9 mouse cellular contexts compared by ENCODE assay signal in genomic region chr6:121274356-121274755, GRCm38 (mm10). TPM values are rescaled to one million over a fixed set of nuclear protein-coding genes. Genes with fewer than 3 reads are reported as not detected.
DNase-seq lines count a peak whose midpoint lies in the region; ATAC-seq and TF ChIP-seq lines count a peak whose summit lies in the region.
"Had no signal": no experiment of that assay in that cellular context is flagged by ENCODE, and none has a peak within 500 bp of the region (broad histone marks: within the 10 kb centered on the region; RNA-seq: fewer than 3 reads in every experiment).

No protein-coding gene starts in this region.

- H3K4me3 ChIP-seq in lung, postnatal 0 days (ENCODE audit: low read depth, low read length) = no peak overlapping the region
- H3K4me3 ChIP-seq: midbrain, embryonic 12.5 days had no signal

- no peaks in the 10 kb centered on the region for H3K27me3 ChIP-seq in lung, postnatal 0 days (replicated peaks; ENCODE audit: insufficient read depth, low read length)
- H3K27me3 ChIP-seq: midbrain, embryonic 12.5 days had no signal

- no peak for TF ChIP-seq EP300 in lung, postnatal 0 days (IDR thresholded peaks at IDR 0.05)

- 63% methylated on average over 3 of the region's 3 CpGs for WGBS in lung, postnatal 0 days

- H3K4me2 ChIP-seq in lung, postnatal 0 days (replicated peaks; ENCODE audit: low read depth, low read length) = no peak overlapping the region
- H3K4me2 ChIP-seq: midbrain, embryonic 12.5 days had no signal

- no peaks in the 10 kb centered on the region for H3K9me3 ChIP-seq in lung, postnatal 0 days (ENCODE audit: low read length)
- H3K9me3 ChIP-seq: midbrain, embryonic 12.5 days had no signal

- H3K36me3 ChIP-seq in lung, postnatal 0 days (ENCODE audit: insufficient read depth, low read length) = no peaks in the 10 kb centered on the region; the same call in 1 of the 2 replicates
- H3K36me3 ChIP-seq: midbrain, embryonic 12.5 days had no signal

- intact Hi-C loops in gastrocnemius, postnatal 14 days (cut with DNase I; ENCODE audit: low total_unique reads) = loop anchor here (5.0 to 10.0 kb wide), 2 partner anchors 60 to 258 kb away; no protein-coding TSS in a partner anchor

- ATAC-seq in lung, postnatal 0 days = no peak
- ATAC-seq in megakaryocyte-erythroid progenitor cell, adult 5-6 weeks (replicated peaks; ENCODE audit: low FRiP score, low TSS enrichment, poor library complexity, severe bottlenecking) = no peak

- peak; percentile 60 for TF ChIP-seq CTCF in lung, postnatal 0 days (IDR thresholded peaks at IDR 0.05)

- H3K4me1 ChIP-seq in lung, postnatal 0 days (ENCODE audit: insufficient read depth, low read depth, low read length) = no peaks in the 10 kb centered on the region

- H3K27ac ChIP-seq in lung, postnatal 0 days (ENCODE audit: low read length) = no peak overlapping the region
- H3K27ac ChIP-seq: midbrain, embryonic 12.5 days had no signal

- peak; percentile 11 for DNase-seq in gastrocnemius, postnatal 14 days
- DNase-seq in gastrocnemius, postnatal 4 days (ENCODE audit: low spot score in 2 of 2) = no peak
- peak; percentile 22 for DNase-seq in right cerebral cortex, adult 18-20 months
- no peak for DNase-seq in right cerebral cortex, postnatal 25 days
- DNase-seq in embryo, embryonic 10.5 days (ENCODE audit: low spot score) = peak; percentile 73
- peak; percentile 68 for DNase-seq in lung, postnatal 0 days (ENCODE audit: low spot score)
- DNase-seq in thymus, postnatal 14 days = peak; percentile 73

- no peak overlapping the region for H3K9ac ChIP-seq in lung, postnatal 0 days (replicated peaks; ENCODE audit: low read depth)
- H3K9ac ChIP-seq: midbrain, embryonic 12.5 days had no signal

RNA-seq across cellular contexts. Expression of gene Slc6a13, which starts 25.7 kb away (rescaled TPM):
- 1 to 10 TPM; 1.4 to 2.1 TPM for total RNA-seq in gastrocnemius, postnatal 14 days (2021)
- total RNA-seq in gastrocnemius, postnatal 4 days (2021) = 10 to 100 TPM; 20.4 to 26.4 TPM
- polyA plus RNA-seq in lung, postnatal 0 days (2015; fragmentation: Nextera tagmentation; extraction: Ambion mirVana) = 0.26 and 0.42 TPM in 2 replicates
- total RNA-seq in megakaryocyte-erythroid progenitor cell, adult 5-6 weeks (2014; fragmentation: Nextera tagmentation) = 5.7 and 11.0 TPM in 2 replicates
- 4.6 and 6.4 TPM in 2 replicates for total RNA-seq in megakaryocyte-erythroid progenitor cell, adult 5-6 weeks (2017)

RNA-seq across cellular contexts. Expression of gene Usp18, which starts 28.6 kb away (rescaled TPM):
- under 1 TPM; 0.47 to 0.78 TPM for total RNA-seq in gastrocnemius, postnatal 14 days (2021)
- 1 to 10 TPM; 1.0 to 1.2 TPM for total RNA-seq in gastrocnemius, postnatal 4 days (2021)
- 27.0 and 30.4 TPM in 2 replicates for polyA plus RNA-seq in lung, postnatal 0 days (2015; fragmentation: Nextera tagmentation; extraction: Ambion mirVana)
- 5.2 and 7.0 TPM in 2 replicates for total RNA-seq in megakaryocyte-erythroid progenitor cell, adult 5-6 weeks (2014; fragmentation: Nextera tagmentation)
- total RNA-seq in megakaryocyte-erythroid progenitor cell, adult 5-6 weeks (2017) = 2.3 and 7.3 TPM in 2 replicates

Comparison
In these comparisons a context has a peak if more than half of its experiments do, and no peak if none do; other contexts are left out.
1. DNase-seq: peak in gastrocnemius, postnatal 14 days (single experiment), right cerebral cortex, adult 18-20 months (single experiment), embryo, embryonic 10.5 days (single experiment), lung, postnatal 0 days (single experiment) and thymus, postnatal 14 days (single experiment); none in gastrocnemius, postnatal 4 days (0 of 2) and right cerebral cortex, postnatal 25 days (single experiment).